Mouse (Mus musculus) heart, postnatal 36 days (tissue): ENCODE results near the gene Smim14. TPM values are rescaled to one million over a fixed set of nuclear protein-coding genes. Genes with fewer than 3 reads are reported as not detected.
"Not testable (repeated sequence)": the region's sequence is repeated elsewhere in the genome, so short reads cannot be mapped to it uniquely, and the experiment has no call there.

Source experiments
- DNase-seq, 2 experiments: peaks; one replicate each; pipeline ENCODE4 v3.0.0; 2021 to 2022
- intact Hi-C: fragments of 180-260 bp; cut with DNase I; formaldehyde crosslinking; loops from one replicate; pipeline ENCODE4 v1.15.1; 2025
- total RNA-seq, 2 experiments: library from RNA; stranded (reverse); gene quantifications; 2 replicates each; pipeline ENCODE4 v1.2.3; 2021

The Smim14 gene
- total RNA-seq, 2 experiments from 2014 or later = 88.8 to 95.0 TPM

GRCm38 (mm10) chr5:65476739-65477138 lies 60.2 kb downstream of the Smim14 start:
- DNase-seq = not testable (repeated sequence)
- intact Hi-C loops = loop anchor here (5.0 kb wide), 1 partner anchor 39 kb away; the partner anchor contains the start of gene Ugdh

DNA sequence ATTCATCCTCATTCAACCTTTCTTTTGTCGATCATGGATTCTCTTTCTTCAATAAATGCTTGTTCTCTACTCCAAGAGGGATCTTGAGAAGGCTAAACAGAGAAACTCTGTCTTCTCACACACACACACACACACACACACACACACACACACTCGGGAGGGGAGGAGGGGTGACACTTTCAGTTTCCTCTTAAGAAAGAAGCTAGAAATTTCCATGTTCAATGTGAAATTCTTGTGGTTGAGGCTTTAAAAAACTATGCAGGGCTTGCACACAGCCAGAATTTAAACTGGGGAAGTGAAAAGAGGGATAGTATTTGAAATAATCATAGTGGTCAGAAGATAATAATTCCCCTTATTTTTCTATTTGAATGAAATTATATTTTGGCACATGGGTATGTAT lies 61.2 kb downstream of the Smim14 start:
- peak in 1 of 2 experiments; percentile 20 for DNase-seq
- intact Hi-C loops = loop anchor here (5.0 kb wide), 1 partner anchor 39 kb away; the partner anchor contains the start of gene Ugdh

- no peak for DNase-seq
- intact Hi-C loops = no loop called here
Measured at GRCm38 (mm10) chr5:65469766-65470165, 67.2 kb downstream of the Smim14 start.

DNA sequence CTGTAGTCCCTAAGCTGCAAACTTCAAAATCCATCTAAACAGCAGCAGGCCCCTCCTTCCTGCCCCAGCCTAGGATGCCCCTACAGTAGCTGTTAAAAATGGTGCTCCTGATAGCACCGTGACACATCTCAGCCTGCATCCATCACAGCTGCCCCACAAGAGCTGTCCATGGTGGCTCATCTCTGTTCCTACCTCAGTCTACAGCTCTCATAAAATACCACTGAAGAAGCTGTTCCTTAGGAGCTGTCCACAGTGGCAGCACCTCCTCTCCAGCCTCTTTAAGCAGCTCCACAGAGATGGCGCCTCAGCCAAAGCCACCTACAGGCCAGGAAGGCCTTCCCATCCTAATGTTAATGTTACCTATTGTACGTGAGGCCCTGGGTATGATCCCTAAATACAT lies 70.1 kb downstream of the Smim14 start:
- no peak for DNase-seq
- intact Hi-C loops = no loop called here

DNA sequence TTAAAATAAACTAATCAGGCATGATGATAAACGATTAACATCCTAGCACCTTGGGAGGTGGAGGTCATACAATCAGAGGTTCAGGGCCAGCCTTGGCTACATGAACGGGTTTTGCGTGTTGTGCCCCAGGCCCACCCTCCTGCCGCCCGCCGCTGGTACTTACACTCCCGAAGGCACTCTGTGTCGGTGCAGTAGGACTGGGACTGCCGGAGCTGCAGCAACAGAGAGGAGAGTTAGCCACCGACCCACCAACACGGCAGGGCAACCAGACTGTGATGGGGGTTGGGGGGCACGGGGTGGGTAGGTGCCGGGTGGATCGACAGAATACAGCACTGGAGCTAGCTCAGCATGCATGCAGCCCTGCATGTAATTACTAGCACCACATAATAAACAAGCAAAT lies 76.6 kb downstream of the Smim14 start:
- intact Hi-C loops = no loop called here

DNA sequence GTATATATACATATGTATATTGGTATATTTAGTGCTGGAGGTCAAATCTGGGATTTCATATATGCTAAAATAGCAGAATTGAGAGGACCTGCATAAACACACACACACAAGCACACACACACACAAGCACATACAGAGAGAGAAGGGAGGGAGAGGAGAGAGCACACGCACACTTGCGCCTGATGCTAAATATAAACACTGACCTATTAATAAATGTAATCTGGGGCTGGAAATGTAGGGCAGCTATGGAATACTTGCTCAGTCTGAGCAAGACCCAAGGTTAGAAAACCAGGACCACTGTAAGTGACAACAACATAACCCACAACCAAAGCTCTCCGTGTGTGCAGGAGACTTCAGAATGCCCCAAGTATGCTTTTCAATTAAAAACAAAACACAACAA lies 77.5 kb downstream of the Smim14 start:
- intact Hi-C loops = loop anchor here (5.0 kb wide), 1 partner anchor 33 kb away; the partner anchor contains the start of gene Gm43552
- no peak for DNase-seq

More for the DNA sequence above, 76.6 kb downstream of the Smim14 start:
- DNase-seq = no peak

GRCm38 (mm10) chr5:65457846-65458245 lies 79.1 kb downstream of the Smim14 start:
- DNase-seq = peak in 1 of 2 experiments; percentile 21
- intact Hi-C loops = loop anchor here (5.0 kb wide), 1 partner anchor 34 kb away; the partner anchor contains the start of gene Gm43552

DNA sequence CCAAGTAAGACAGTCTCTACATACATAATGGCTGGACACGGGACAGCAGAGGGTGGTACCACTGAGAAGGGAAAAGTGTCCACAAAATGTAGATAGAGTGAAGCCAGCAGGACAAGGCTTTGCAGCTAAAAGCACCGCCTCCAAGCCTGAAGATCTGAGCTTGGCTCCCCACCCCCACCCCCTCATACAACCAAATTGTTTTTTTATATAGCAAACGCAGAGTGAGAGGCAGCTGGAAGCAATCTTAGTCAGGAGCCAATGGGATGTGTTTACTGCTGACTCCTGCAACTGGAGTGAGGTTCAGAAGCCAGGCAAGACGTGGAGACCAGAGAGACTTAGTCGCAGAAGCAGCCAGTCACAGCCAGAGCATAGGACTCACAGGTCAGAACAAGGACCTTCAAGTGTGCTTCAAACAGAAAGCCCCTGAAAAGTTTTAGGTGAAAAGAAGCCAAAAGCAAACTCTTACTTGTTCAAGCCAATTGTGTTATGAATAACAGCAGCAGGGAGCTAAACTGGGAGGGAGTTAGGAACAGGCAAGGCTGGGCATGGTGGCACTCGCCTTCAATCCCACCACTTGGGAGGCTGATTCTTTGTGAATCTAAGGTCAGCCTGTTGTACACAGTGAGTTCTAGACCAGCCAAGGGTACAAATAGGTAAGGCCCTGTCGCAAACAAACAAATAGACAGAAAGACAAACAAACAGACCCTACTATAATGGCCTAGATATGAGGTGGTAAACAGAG lies 79.7 kb downstream of the Smim14 start:
- intact Hi-C loops = loop anchor here (5.0 kb wide), 1 partner anchor 35 kb away; the partner anchor contains the start of gene Gm43552
- DNase-seq = peak in 1 of 2 experiments; percentile 34

DNA sequence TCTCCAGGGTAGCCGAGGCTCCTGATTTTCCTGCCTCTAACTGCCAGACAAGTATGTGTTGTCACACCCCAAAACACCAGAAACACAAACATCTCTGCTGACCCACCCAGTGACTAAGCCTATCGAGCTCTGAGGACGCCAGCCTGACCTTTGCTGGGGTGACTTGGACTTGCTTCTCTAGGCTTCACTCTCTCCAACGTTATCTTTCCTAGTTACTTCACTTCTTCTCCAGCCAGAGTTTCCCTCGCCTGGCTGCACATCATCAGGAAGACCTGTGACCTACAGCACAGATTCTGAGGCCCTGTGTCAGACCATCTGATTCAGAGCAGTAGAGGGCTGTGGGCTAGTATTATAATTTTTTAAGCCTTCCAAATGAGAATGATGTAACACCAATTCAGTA lies 82.2 kb downstream of the Smim14 start:
- intact Hi-C loops = loop anchor here (5.0 kb wide), 1 partner anchor 38 kb away; the partner anchor contains the start of gene Gm43552
- peak; percentile 33 to 40 for DNase-seq

DNA sequence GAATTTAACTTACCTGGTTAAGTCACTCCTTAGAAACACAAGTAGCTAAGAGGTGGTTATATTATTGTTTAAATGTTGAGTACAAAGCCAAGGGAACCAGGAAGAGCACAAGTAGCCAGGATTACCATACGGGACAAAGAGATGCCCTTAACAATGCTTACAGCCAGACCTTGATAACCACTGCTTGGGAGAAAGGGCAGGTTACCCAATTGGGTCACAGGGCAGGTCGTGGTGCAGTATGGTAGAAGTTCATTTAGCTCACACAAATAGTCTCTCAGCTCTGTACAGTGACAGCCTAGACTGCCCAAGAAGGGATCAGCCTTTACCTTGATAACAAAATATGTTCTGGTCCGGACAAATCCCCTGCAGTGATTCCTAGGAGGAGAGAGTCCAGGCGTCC lies 88.0 kb downstream of the Smim14 start:
- no peak for DNase-seq
- intact Hi-C loops = no loop called here

GRCm38 (mm10) chr5:65447826-65448225 lies 89.2 kb downstream of the Smim14 start:
- DNase-seq = no peak
- intact Hi-C loops = no loop called here

- intact Hi-C loops = no loop called here
- no peak for DNase-seq
Measured at GRCm38 (mm10) chr5:65446756-65447155, 90.2 kb downstream of the Smim14 start.

- DNase-seq = no peak
- intact Hi-C loops = no loop called here
Measured at GRCm38 (mm10) chr5:65444981-65445380, 92.0 kb downstream of the Smim14 start.

- DNase-seq = no peak
- intact Hi-C loops = loop anchor here (5.0 kb wide), 1 partner anchor 39 kb away; no protein-coding TSS in a partner anchor
Measured at GRCm38 (mm10) chr5:65438041-65438440, 98.9 kb downstream of the Smim14 start.

DNA sequence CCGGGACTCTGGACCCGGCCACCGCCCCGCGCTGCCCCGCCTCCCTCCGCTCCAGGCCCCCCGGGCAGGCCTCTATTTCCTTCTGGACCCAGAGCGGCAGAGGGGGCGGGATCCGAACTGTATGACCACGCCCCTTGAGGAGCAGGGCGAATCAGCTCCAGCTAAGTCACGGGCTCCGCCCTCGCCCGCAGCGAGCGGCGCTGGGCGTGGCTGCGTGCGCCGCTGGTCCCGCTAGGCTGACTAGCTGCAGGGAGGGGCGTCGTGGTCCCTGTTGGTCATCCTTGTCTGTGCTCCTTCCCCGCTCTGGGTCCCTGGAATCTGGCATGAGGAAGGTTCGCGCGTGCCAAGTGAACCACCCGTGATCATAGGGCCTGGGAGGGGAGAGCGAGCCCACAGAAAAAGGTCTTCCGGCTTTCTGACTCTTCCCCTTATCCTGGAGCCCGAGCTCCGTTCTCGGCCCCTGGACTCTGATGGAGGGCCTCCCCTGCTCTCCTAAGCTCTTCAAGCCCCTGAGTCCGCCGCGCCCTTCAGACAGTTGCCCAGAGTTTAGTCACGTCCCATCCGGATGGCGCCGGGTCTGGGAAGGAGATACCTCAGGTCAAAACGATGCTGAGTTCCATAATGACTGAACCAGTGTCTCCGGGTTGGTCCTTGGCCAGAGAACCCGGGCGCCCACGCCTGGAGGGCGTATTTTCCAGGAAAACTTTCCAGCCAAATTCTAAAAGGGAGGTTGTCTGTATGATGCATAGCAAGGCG lies 101.0 kb downstream of the Smim14 start, which contains the start of gene Ugdh:
Gene Ugdh (minus strand): TSS at position 144 of the 756 bp plus-strand sequence.
- intact Hi-C loops = loop anchor here (1.0 to 5.0 kb wide), 2 partner anchors 41 to 45 kb away; partner anchors contain the start of genes Lias and Rpl9
- DNase-seq = peak; percentile 94 to 96

GRCm38 (mm10) chr5:65435363-65435805 lies 101.6 kb downstream of the Smim14 start:
- intact Hi-C loops = loop anchor here (1.0 to 5.0 kb wide), 2 partner anchors 42 to 44 kb away; partner anchors contain the start of genes Lias and Rpl9

DNA sequence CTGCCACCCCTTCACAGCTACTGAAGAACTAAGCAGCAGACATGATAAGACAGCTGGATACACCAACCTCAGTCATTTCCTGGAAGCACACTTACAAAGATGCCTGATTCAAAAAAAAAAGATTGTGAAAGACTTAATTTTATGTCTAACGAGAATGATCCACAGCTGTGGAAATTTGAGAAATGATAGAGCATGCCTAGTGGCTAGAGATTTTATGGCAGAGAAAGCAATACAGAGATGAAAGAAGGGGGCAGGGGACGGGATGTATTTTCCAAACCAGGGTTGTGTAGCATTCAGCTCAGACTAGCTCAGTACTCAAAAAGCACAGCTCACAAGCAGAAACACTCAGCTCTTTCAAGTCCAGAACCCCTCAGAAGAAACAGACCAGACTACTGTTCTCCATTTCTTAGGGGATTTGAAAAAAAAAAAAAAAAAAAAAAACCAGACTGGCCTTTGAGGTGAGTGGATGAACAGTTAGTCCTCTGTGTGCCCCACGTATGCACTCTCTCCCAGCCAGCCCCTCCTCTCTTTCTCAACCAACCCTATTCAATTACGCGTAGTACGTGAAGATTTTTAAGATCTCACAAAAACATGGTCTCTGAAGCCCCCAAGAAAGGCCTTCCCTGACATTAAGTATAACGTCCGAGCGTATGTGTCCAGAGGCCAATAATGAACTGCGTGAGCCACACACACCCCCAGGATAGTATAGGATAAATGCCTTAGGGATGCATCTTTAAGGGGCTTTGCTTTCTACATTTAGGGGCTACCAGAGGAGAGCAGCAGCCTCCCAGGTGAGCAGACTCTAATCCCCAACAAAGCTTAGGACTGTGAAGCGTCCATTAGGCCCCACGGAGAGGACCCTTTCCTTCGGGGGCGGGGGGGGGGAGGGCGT lies 102.3 kb downstream of the Smim14 start:
- DNase-seq = peak in 1 of 2 experiments; percentile 7

More at GRCm38 (mm10) chr5:65435363-65435805, 101.6 kb downstream of the Smim14 start:
- DNase-seq = no peak

DNA sequence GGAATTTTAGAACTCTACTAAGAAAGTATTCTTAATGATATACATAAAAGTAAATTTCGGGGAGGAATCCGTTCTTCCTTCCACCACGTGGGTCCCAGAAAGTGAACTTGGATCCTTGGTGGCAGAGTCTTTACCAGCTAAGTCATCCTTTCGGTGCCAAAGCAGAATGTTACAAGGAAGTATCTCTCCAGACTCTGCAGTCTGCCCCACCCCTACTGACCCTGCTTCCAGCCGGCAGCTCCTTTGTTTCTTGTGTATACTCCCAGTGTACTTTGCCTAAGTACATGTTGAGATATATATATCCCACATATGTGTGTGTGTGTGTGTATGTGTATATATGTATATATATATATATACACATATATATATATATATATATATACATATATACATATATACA lies 107.5 kb downstream of the Smim14 start:
- intact Hi-C loops = no loop called here
- DNase-seq = no peak

More for the DNA sequence above, 102.3 kb downstream of the Smim14 start:
- intact Hi-C loops = loop anchor here (1.0 to 5.0 kb wide), 2 partner anchors 43 kb away; partner anchors contain the start of genes Lias and Rpl9

GRCm38 (mm10) chr5:65428321-65428720 lies 108.7 kb downstream of the Smim14 start:
- no peak for DNase-seq
- intact Hi-C loops = no loop called here

DNA sequence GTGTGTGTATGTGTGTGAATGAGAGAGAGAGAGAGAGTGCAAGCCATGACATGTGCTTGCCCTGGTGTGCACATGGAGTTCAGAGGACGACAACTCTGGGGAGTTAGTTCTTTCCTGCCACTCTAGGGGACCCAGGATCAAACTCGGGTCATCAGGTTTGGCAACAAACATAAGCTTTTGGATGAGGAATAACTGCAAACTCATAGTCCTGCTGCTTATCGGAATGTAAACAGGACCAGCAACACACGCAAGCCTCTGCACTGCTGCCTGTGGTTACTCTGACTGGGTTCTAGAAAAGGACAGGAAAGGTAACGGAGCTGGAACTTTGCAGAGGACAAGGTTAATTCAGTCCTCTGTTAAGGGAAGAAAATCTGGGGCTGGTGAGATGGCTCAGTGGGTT lies 111.7 kb downstream of the Smim14 start:
- intact Hi-C loops = no loop called here

More for the DNA sequence above, 111.7 kb downstream of the Smim14 start:
- DNase-seq = no peak
